Mouse (Mus musculus): ENCODE measurements around the gene Mtmr3.

GRCm38 (mm10) chr11:4461154-4461553, 133.5 kb downstream of the Mtmr3 start:
- TF ChIP-seq CTCF (IDR thresholded peaks at IDR 0.05; ENCODE audit: extremely low read depth, insufficient read depth, insufficient read length, insufficient replicate concordance) (no peak), POLR2A (IDR thresholded peaks at IDR 0.05; ENCODE audit: low read depth, low read length) (no peak)
